Mouse (Mus musculus) spleen, adult 2 months (tissue): Measurements from ENCODE around the gene Sema3f. TPM values are rescaled to one million over a fixed set of nuclear protein-coding genes. Genes with fewer than 3 reads are reported as not detected.
"Not testable (repeated sequence)": the region's sequence is repeated elsewhere in the genome, so short reads cannot be mapped to it uniquely, and the experiment has no call there.

Experiments used
- DNase-seq, 2 experiments: peaks; one replicate each; pipeline versions ENCODE4 v3.0.0 to v3.0.0-alpha.2; 2012 to 2021; ENCODE audit warnings: low spot score in 2 of 2, low read depth in 1 of 2
- H3K27ac ChIP-seq: fragments of 200-500 bp; 2 replicates; pipeline ENCODE4 v1.5.1; 2012; ENCODE audit warnings: low read length, inconsistent platforms; ENCODE audit not compliant: insufficient read depth
- H3K27me3 ChIP-seq: fragments of 200-500 bp; 2 replicates; pipeline ENCODE4 v1.6.1; 2012; ENCODE audit warnings: mild to moderate bottlenecking, moderate library complexity, low read length, inconsistent platforms; ENCODE audit not compliant: control insufficient read depth, insufficient read depth
- H3K36me3 ChIP-seq: fragments of 200-500 bp; 2 replicates; pipeline ENCODE4 v1.6.1; 2012; ENCODE audit warnings: mild to moderate bottlenecking, low read length, inconsistent platforms; ENCODE audit not compliant: control insufficient read depth, insufficient read depth
- H3K4me1 ChIP-seq: fragments of 200-500 bp; 2 replicates; pipeline ENCODE4 v1.6.1; 2011; ENCODE audit warnings: inconsistent platforms; ENCODE audit not compliant: control insufficient read depth, insufficient read depth, insufficient read length
- H3K4me3 ChIP-seq: fragments of 200-500 bp; 2 replicates; pipeline ENCODE4 v1.5.1; 2011; ENCODE audit warnings: mild to moderate bottlenecking, inconsistent platforms; ENCODE audit not compliant: insufficient read depth, insufficient read length; ENCODE audit errors: extremely low read depth
- CTCF ChIP-seq: fragments of 200-500 bp; IDR thresholded peaks from 2 replicates; pipeline ENCODE4 v1.5.1; 2011; ENCODE audit warnings: mild to moderate bottlenecking, inconsistent platforms; ENCODE audit not compliant: insufficient read depth, insufficient read length, insufficient replicate concordance; ENCODE audit errors: extremely low read depth
- POLR2A ChIP-seq: fragments of 200-500 bp; IDR thresholded peaks from 2 replicates; pipeline ENCODE4 v1.6.1; 2011; ENCODE audit warnings: low read depth, low read length, inconsistent platforms
- WGBS: fragments of 180-500 bp; shearing (Covaris S2); methylation state at CpG from one replicate; pipeline ENCODE4 v1.1.7; 2018; 5-methylcytosine and 5-hydroxymethylcytosine counted together
- polyA plus RNA-seq: library from polyadenylated mRNA; depleted of rRNA; stranded (reverse); fragments of >200 nt; gene quantifications from 2 replicates; pipeline ENCODE4 v1.2.3, GENCODE M21; 2012

The Sema3f gene
- polyA plus RNA-seq, 1 experiment: 61.6 TPM

GRCm38 (mm10) chr9:107678861-107679260 lies 31.4 kb downstream of the Sema3f start:
- no peak for TF ChIP-seq POLR2A
- Histone ChIP-seq H3K36me3 (no peaks in the 10 kb centered on the region), H3K4me3 (no peak overlapping the region), H3K27me3 (0 out of 2 replicates have a peak, but pooled peaks cover 6% of the 10 kb centered on the region), H3K4me1 (no peaks in the 10 kb centered on the region), H3K27ac (no peak overlapping the region)
- 96% methylated on average over 2 of the region's 2 CpGs for WGBS
- no peak for DNase-seq

- peak; percentile 6; the same call in 1 of the 2 replicates for TF ChIP-seq CTCF
Observed at GRCm38 (mm10) chr9:107677819-107678526, 32.3 kb downstream of the Sema3f start.

GRCm38 (mm10) chr9:107677091-107677784 lies 33.0 kb downstream of the Sema3f start:
- peak; percentile 46 to 48 for DNase-seq
- Histone ChIP-seq H3K27me3 (0 out of 2 replicates have a peak, but pooled peaks cover 6% of the 10 kb centered on the region), H3K4me1 (no peaks in the 10 kb centered on the region), H3K36me3 (no peaks in the 10 kb centered on the region), H3K27ac (no peak overlapping the region), H3K4me3 (no peak overlapping the region)
- WGBS: 22% methylated on average over 17 of the region's 17 CpGs
- TF ChIP-seq POLR2A (no peak), CTCF (peak; percentile 64; the same call in 1 of the 2 replicates)

More at GRCm38 (mm10) chr9:107677819-107678526, 32.3 kb downstream of the Sema3f start:
- peak; percentile 66 to 71 for DNase-seq
- H3K4me3 ChIP-seq, H3K27me3 ChIP-seq, H3K4me1 ChIP-seq, H3K36me3 ChIP-seq, H3K27ac ChIP-seq: not testable (repeated sequence)
- 39% methylated on average over 14 of the region's 14 CpGs for WGBS

GRCm38 (mm10) chr9:107676302-107676701 lies 34.0 kb downstream of the Sema3f start:
- H3K36me3 ChIP-seq: no peaks in the 10 kb centered on the region
- WGBS: 6% methylated on average over 24 of the region's 25 CpGs
- DNase-seq: no peak

GRCm38 (mm10) chr9:107675671-107676301 lies 34.5 kb downstream of the Sema3f start:
- Histone ChIP-seq H3K4me1 (no peaks in the 10 kb centered on the region), H3K27ac (no peak overlapping the region), H3K27me3 (0 out of 2 replicates have a peak, but pooled peaks cover 6% of the 10 kb centered on the region), H3K4me3 (peak overlapping the region; percentile 21; the same call in 1 of the 2 replicates), H3K36me3 (no peaks in the 10 kb centered on the region)
- DNase-seq: peak; percentile 27 to 33
- TF ChIP-seq POLR2A: no peak
- peak; percentile 52; the same call in 1 of the 2 replicates for TF ChIP-seq CTCF
- WGBS: 1% methylated on average over 39 of the region's 39 CpGs

More at GRCm38 (mm10) chr9:107676302-107676701, 34.0 kb downstream of the Sema3f start:
- Histone ChIP-seq H3K27ac (no peak overlapping the region), H3K4me3 (peak overlapping the region; percentile 15; the same call in 1 of the 2 replicates), H3K4me1 (no peaks in the 10 kb centered on the region), H3K27me3 (0 out of 2 replicates have a peak, but pooled peaks cover 6% of the 10 kb centered on the region)
- TF ChIP-seq CTCF: no peak
- no peak for TF ChIP-seq POLR2A

- 0 out of 2 replicates have a peak, but pooled peaks cover 6% of the 10 kb centered on the region for H3K27me3 ChIP-seq
Observed at GRCm38 (mm10) chr9:107674609-107675429, 35.5 kb downstream of the Sema3f start.

More at GRCm38 (mm10) chr9:107674609-107675429, 35.5 kb downstream of the Sema3f start:
- no peak for DNase-seq
- Histone ChIP-seq H3K4me3 (no peak overlapping the region), H3K36me3 (no peaks in the 10 kb centered on the region), H3K4me1 (no peaks in the 10 kb centered on the region), H3K27ac (no peak overlapping the region)
- 81% methylated on average over 9 of the region's 9 CpGs for WGBS
- no peak for TF ChIP-seq POLR2A
- no peak for TF ChIP-seq CTCF
